Mouse (Mus musculus): Measurements from ENCODE around the gene Gpn2.

GRCm38 (mm10) chr4:133630326-133630920 lies 46.3 kb downstream of the Gpn2 start:
- TF ChIP-seq POLR2A (IDR thresholded peaks at IDR 0.05; ENCODE audit: insufficient read length, low read depth) (no peak), E2F4 (IDR thresholded peaks at IDR 0.05; ENCODE audit: insufficient read depth) (no peak), TCF12 (IDR thresholded peaks at IDR 0.05; ENCODE audit: insufficient read depth, poor library complexity, severe bottlenecking) (no peak), MAX (IDR thresholded peaks at IDR 0.05; ENCODE audit: low read depth) (no peak), MYOG (IDR thresholded peaks at IDR 0.05; ENCODE audit: control insufficient read depth in 1 of 3, insufficient read depth in 1 of 3, insufficient read length in 2 of 3, low read depth in 2 of 3) (no peak), POLR2AphosphoS2 (IDR thresholded peaks at IDR 0.05; ENCODE audit: insufficient read length, low read depth) (no peak), REST (IDR thresholded peaks at IDR 0.05; ENCODE audit: insufficient read depth, insufficient read length) (no peak), MYOD1 (IDR thresholded peaks at IDR 0.05; ENCODE audit: control insufficient read depth in 1 of 3, insufficient read length in 2 of 3, low read depth in 2 of 3) (no peak), USF1 (IDR thresholded peaks at IDR 0.05; ENCODE audit: low read depth) (no peak), CEBPB (IDR thresholded peaks at IDR 0.05; ENCODE audit: insufficient read depth, poor library complexity, severe bottlenecking) (no peak), TCF3 (IDR thresholded peaks at IDR 0.05; ENCODE audit: insufficient read length, low read depth) (no peak), SRF (IDR thresholded peaks at IDR 0.05; ENCODE audit: control insufficient read depth, insufficient read length, low read depth) (no peak)
